Mouse (Mus musculus): ENCODE measurements around the gene Axl. TPM values are rescaled to one million over a fixed set of nuclear protein-coding genes. Genes with fewer than 3 reads are reported as not detected.

Gene Axl
- total RNA-seq (2012; rRNA removed), result 27.1 and 56.5 TPM in 2 replicates

DNA sequence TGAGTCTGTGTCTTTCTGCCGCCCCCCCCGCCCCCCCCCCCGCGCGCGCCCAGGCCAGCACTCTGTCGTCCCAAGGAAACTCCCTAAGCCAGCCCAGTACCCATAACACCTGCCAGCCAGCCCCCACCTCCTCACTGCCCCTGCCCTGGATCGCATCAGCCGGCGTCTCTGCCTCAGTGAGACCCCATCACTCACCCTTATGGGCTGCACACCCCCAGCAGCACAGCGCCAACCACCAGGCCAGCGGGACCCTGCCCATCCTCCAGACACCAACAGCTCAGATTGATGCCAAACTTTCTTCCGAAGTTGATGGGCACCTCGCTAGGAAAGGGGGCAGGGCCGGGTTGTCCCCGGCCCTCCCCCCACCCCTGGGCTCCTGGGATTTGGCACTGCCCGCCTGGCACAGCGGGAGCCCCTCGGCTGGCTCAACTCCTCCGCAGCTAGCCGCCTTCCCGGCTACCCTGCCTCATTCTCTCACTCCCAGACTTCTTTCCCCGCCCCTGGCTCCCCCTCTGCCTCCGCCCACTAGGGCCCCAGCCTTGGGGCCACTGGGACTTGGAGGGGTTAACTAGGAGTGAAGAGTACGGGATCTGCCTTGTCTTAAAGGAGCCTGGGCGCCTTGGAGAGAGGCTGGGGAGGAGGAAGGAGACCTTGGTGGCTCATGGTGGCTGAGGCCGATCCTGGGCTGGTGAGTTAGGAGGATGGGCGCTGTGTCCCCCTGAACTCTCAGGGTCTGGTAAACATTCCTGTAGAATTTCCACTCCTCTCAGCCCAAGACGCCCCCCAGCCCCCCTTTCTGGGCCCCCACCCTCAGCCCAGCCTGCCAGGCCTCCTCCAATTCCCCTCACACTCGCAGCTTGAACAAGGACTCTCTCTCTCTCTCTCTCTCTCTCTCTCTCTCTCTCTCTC lies at the start of gene Axl:
Gene Axl (minus strand): TSS at position 486 of the 909 bp plus-strand sequence.
- TF ChIP-seq ZC3H11A (IDR thresholded peaks at IDR 0.05; ENCODE audit: borderline replicate concordance, low read depth, low read length), result no peak
- Histone ChIP-seq H3K27ac (ENCODE audit: insufficient read depth, low read depth, low read length, poor library complexity, severe bottlenecking) (no peak within 1 kb of the TSS), H3K9ac (ENCODE audit: insufficient read depth, low read depth, low read length, poor library complexity, severe bottlenecking) (peak within 1 kb of the TSS; percentile 13; the same call in 1 of the 2 replicates), H3K4me1 (ENCODE audit: control insufficient read depth in 2 of 2, insufficient read depth in 2 of 2, low read length in 2 of 2, poor library complexity in 1 of 2) (no peaks in the 10 kb centered on the region), H3K36me3 (ENCODE audit: control insufficient read depth, insufficient read depth, low read length, poor library complexity, severe bottlenecking) (no peaks in the 10 kb centered on the region), H3K4me3 (ENCODE audit: insufficient read depth in 1 of 2, low read depth in 1 of 2, low read length in 2 of 2, poor library complexity in 1 of 2, severe bottlenecking in 1 of 2) (peak within 1 kb of the TSS; percentile 40 to 45), H3K9me3 (ENCODE audit: control insufficient read depth, insufficient read depth, low read depth, low read length) (no peaks in the 10 kb centered on the region)
- no peak for DNase-seq (ENCODE audit: low read depth, low spot score)
- in situ Hi-C loops (cut with MboI; ENCODE audit: low sequenced_read_pairs in 2 of 2, unreplicated experiment in 2 of 2), result no loop called here

DNA sequence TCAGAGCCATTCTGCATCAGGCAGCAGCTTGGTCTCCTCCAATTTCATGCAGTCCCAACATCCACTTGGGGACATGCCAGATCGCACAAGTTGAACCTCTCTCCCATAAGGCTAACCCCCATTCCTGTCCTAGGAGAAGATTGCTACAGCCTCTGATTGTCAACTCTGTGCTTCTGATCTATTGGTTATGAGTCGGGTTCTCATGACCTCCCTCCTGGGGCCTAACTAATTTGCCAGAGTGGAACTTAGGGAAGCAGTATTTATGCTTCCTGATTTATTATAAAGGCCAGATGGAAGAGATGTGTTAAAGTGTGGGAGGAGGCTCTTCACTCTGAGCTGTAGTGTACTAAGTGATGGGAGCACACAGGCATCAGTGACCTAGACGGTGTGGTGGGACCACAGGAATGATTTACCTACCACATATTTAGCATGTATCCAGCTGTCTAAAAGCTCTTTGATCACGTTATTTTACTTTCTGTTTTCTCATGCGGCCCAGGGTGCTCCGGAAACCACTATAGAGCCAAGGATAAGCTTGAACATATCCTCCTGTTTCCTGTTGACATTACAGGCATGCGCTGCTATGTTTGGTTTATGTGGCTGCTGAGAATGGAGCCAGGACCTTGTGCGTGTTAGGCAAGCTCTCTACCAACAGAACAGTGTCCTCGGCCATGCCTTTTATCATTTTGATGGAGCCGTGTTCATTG lies 46.8 kb upstream of the Axl start:
- Histone ChIP-seq H3K9me3 (ENCODE audit: control insufficient read depth, insufficient read depth, low read depth, low read length) (no peaks in the 10 kb centered on the region), H3K36me3 (ENCODE audit: control insufficient read depth, insufficient read depth, low read length, poor library complexity, severe bottlenecking) (no peaks in the 10 kb centered on the region), H3K4me1 (ENCODE audit: control insufficient read depth in 2 of 2, insufficient read depth in 2 of 2, low read length in 2 of 2, poor library complexity in 1 of 2) (no peaks in the 10 kb centered on the region), H3K27ac (ENCODE audit: insufficient read depth, low read depth, low read length, poor library complexity, severe bottlenecking) (no peak overlapping the region), H3K4me3 (ENCODE audit: insufficient read depth in 1 of 2, low read depth in 1 of 2, low read length in 2 of 2, poor library complexity in 1 of 2, severe bottlenecking in 1 of 2) (no peak overlapping the region), H3K9ac (ENCODE audit: insufficient read depth, low read depth, low read length, poor library complexity, severe bottlenecking) (no peak overlapping the region)
- no peak for TF ChIP-seq MAFK (IDR thresholded peaks at IDR 0.05; ENCODE audit: insufficient read depth, low read depth, low read length)
- in situ Hi-C loops (cut with MboI; ENCODE audit: low sequenced_read_pairs in 2 of 2, unreplicated experiment in 2 of 2), result no loop called here
- no peak for DNase-seq (ENCODE audit: low read depth, low spot score)

DNA sequence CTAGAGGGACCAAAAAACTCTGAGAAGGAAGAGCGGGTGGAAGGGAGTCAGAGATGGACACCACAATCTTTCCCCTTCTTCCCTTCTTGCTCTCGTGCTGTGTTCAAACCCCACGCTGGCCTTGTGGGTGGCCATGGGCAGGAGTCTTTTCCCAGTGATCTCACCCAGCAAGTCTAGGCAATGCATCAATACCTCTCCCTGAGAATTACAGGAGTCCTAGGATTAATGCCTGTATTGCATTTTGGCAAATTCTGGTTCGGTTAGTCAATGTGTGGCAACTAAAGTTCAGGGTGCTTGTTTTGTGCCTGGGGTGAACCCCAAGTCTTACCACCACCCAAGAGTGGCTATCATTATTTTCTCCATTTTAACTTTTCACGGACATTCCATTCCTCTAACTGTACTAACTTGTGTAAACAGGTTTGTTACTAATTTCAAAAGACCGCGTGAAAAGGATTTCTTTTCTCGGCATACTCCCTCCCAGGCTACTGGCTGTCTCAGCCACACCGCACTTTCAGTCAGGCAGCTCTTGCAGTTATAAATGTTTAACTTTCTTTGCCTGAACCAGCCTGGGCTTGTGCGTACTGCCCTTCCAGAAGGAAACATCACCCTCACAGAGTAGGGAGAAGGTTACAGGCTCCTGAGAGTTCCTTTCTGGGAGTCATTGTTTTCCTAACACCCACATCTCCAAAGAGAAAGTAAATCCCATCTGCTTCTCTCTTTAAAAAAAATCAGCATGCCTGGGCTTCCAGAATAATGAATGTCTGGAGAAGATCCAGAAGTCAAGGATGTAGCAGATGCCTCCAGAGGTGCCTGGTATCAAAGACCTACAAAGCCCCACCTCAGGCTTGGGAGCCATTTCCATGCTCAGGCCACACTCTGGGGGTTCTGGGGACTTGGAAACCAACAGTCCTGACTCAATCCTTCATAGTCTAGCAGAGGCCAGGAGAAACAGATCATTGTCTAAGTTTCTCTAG lies 43.3 kb upstream of the Axl start:
- TF ChIP-seq MAFK (IDR thresholded peaks at IDR 0.05; ENCODE audit: insufficient read depth, low read depth, low read length), result no peak
- TF ChIP-seq ZC3H11A (IDR thresholded peaks at IDR 0.05; ENCODE audit: borderline replicate concordance, low read depth, low read length), result no peak
- TF ChIP-seq CHD2 (IDR thresholded peaks at IDR 0.05; ENCODE audit: low read depth, low read length), result no peak
- no peak for TF ChIP-seq HCFC1 (IDR thresholded peaks at IDR 0.05; ENCODE audit: borderline replicate concordance, insufficient read depth, low read length)
- TF ChIP-seq ZNF384 (IDR thresholded peaks at IDR 0.05; ENCODE audit: low read depth, low read length), result no peak
- Histone ChIP-seq H3K4me3 (ENCODE audit: insufficient read depth in 1 of 2, low read depth in 1 of 2, low read length in 2 of 2, poor library complexity in 1 of 2, severe bottlenecking in 1 of 2) (no peak overlapping the region), H3K27ac (ENCODE audit: insufficient read depth, low read depth, low read length, poor library complexity, severe bottlenecking) (no peak overlapping the region), H3K9me3 (ENCODE audit: control insufficient read depth, insufficient read depth, low read depth, low read length) (no peaks in the 10 kb centered on the region), H3K9ac (ENCODE audit: insufficient read depth, low read depth, low read length, poor library complexity, severe bottlenecking) (no peak overlapping the region), H3K4me1 (ENCODE audit: control insufficient read depth in 2 of 2, insufficient read depth in 2 of 2, low read length in 2 of 2, poor library complexity in 1 of 2) (no peaks in the 10 kb centered on the region), H3K36me3 (ENCODE audit: control insufficient read depth, insufficient read depth, low read length, poor library complexity, severe bottlenecking) (no peaks in the 10 kb centered on the region)
- in situ Hi-C loops (cut with MboI; ENCODE audit: low sequenced_read_pairs in 2 of 2, unreplicated experiment in 2 of 2), result no loop called here
- DNase-seq (ENCODE audit: low read depth, low spot score), result no peak

DNA sequence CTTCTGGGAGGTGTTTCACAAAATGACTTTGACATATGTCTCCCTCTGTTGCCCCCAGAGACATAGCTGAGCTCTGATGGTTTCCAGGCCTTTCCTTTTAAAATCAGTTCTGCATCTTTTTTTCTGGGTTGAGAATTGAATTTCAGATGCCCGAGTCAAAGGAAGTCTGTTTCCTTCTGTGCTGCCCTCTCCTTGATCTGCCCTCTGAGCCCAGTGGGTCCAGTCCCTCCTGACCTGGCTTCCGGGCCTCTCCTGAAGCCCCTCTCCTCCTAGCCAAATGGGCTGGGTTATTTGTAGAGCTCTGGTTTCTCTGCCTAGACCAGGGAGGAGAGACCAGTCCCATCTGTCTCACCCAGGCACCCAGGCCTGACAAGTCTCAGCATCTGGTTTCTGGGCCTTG lies 41.7 kb upstream of the Axl start:
- Histone ChIP-seq H3K4me1 (ENCODE audit: control insufficient read depth in 2 of 2, insufficient read depth in 2 of 2, low read length in 2 of 2, poor library complexity in 1 of 2) (peaks cover 0 to 2% of the 10 kb centered on the region in 2 experiments; a peak in 1 of 4 replicates), H3K27ac (ENCODE audit: insufficient read depth, low read depth, low read length, poor library complexity, severe bottlenecking) (no peak overlapping the region), H3K9ac (ENCODE audit: insufficient read depth, low read depth, low read length, poor library complexity, severe bottlenecking) (no peak overlapping the region), H3K4me3 (ENCODE audit: insufficient read depth in 1 of 2, low read depth in 1 of 2, low read length in 2 of 2, poor library complexity in 1 of 2, severe bottlenecking in 1 of 2) (no peak overlapping the region), H3K9me3 (ENCODE audit: control insufficient read depth, insufficient read depth, low read depth, low read length) (no peaks in the 10 kb centered on the region), H3K36me3 (ENCODE audit: control insufficient read depth, insufficient read depth, low read length, poor library complexity, severe bottlenecking) (no peaks in the 10 kb centered on the region)
- no peak for DNase-seq (ENCODE audit: low read depth, low spot score)
- TF ChIP-seq ZC3H11A (IDR thresholded peaks at IDR 0.05; ENCODE audit: borderline replicate concordance, low read depth, low read length), result no peak
- no peak for TF ChIP-seq CHD2 (IDR thresholded peaks at IDR 0.05; ENCODE audit: low read depth, low read length)
- no peak for TF ChIP-seq HCFC1 (IDR thresholded peaks at IDR 0.05; ENCODE audit: borderline replicate concordance, insufficient read depth, low read length)
- no peak for TF ChIP-seq ZNF384 (IDR thresholded peaks at IDR 0.05; ENCODE audit: low read depth, low read length)
- TF ChIP-seq MAFK (IDR thresholded peaks at IDR 0.05; ENCODE audit: insufficient read depth, low read depth, low read length), result no peak
- in situ Hi-C loops (cut with MboI; ENCODE audit: low sequenced_read_pairs in 2 of 2, unreplicated experiment in 2 of 2), result no loop called here
